Mouse (Mus musculus): ENCODE data around the gene Tll2. TPM values are rescaled to one million over a fixed set of nuclear protein-coding genes. Genes with fewer than 3 reads are reported as not detected.

Gene Tll2
- polyA plus RNA-seq (2015; fragmentation: Nextera tagmentation; extraction: Ambion mirVana): not detected in 2 replicates

DNA sequence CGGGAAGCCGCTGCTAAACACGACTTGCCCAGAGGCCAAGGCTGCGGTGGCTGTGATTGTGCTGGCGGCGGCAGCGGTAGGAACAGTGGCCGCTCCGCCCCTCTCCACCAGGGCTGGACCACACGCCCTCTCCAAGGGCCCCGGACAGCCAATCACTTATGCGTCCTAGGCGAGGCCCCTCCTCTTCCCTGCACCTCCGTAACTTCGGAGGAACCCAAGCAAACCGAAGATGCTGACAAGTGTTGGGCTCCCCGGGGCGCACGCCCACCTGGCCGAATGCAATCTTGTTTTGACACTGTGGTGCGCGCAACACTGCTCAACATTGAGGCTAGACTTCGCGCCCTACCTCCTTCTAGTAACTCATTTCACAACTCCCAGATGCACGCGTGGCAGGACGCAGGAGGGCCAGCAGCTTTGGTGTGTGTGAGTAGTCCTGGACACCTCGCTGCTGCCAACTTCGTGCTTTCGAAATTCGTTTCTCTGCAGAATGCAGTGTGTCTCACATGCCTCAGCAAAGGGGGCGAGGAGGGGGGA is at the start of gene Tll2:
Gene Tll2, minus strand, starts transcription at position 25 of the 534 bp plus-strand sequence.
- peak within 1 kb of the TSS; percentile 40 for H3K9ac ChIP-seq (ENCODE audit: low read length)
- H3K4me3 ChIP-seq (ENCODE audit: low read length): peak within 1 kb of the TSS; percentile 44
- H3K9me3 ChIP-seq (ENCODE audit: control insufficient read depth, low read length): no peaks in the 10 kb centered on the region
- peak within 1 kb of the TSS; percentile 82 for H3K4me2 ChIP-seq (ENCODE audit: low read depth, low read length)
- H3K36me3 ChIP-seq (ENCODE audit: control insufficient read depth, insufficient read depth, low read length): no peaks in the 10 kb centered on the region
- under 1% methylated on average over 32 of the region's 32 CpGs for WGBS
- H3K27ac ChIP-seq (ENCODE audit: low read length): no peak within 1 kb of the TSS
- H3K27me3 ChIP-seq (ENCODE audit: control insufficient read depth, insufficient read depth, low read depth, low read length): peaks cover 32% of the 10 kb centered on the region
- H3K4me1 ChIP-seq (replicated peaks; ENCODE audit: control insufficient read depth, insufficient read depth, low read length): peaks cover 18% of the 10 kb centered on the region
- ATAC-seq (ENCODE audit: low read depth): peak; percentile 98

DNA sequence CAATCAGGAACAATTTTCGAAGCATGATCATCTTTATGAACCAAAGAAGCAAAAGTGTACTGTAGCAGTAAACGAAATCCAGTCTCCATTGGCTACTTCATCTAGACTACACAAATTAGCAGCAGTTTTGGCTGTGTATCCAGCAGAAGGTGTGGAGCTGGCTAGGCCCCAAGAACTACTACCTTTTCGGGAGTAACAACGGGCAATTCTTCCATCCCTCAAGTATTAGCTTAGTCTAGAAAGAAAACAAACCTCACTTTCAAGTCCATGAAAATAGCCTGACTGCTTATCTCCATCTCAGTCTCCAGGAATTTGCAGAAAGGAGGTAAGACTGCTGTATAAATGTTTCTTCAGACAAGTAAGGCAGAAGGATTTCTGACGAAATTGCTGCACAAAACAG is 47.9 kb upstream of the Tll2 start:
- Histone ChIP-seq H3K4me1 (replicated peaks; ENCODE audit: control insufficient read depth, insufficient read depth, low read length) (no peaks in the 10 kb centered on the region; the same call in 1 of the 2 replicates), H3K27ac (ENCODE audit: low read length) (peak overlapping the region; percentile 49; the same call in 1 of the 2 replicates), H3K4me3 (ENCODE audit: low read length) (no peak overlapping the region), H3K36me3 (ENCODE audit: control insufficient read depth, insufficient read depth, low read length) (no peaks in the 10 kb centered on the region), H3K9ac (ENCODE audit: low read length) (no peak overlapping the region), H3K27me3 (ENCODE audit: control insufficient read depth, insufficient read depth, low read depth, low read length) (no peaks in the 10 kb centered on the region), H3K4me2 (ENCODE audit: low read depth, low read length) (no peak overlapping the region), H3K9me3 (ENCODE audit: control insufficient read depth, low read length) (no peaks in the 10 kb centered on the region)
- 54% methylated on average over 5 of the region's 5 CpGs for WGBS
- ATAC-seq (ENCODE audit: low read depth): peak; percentile 79

DNA sequence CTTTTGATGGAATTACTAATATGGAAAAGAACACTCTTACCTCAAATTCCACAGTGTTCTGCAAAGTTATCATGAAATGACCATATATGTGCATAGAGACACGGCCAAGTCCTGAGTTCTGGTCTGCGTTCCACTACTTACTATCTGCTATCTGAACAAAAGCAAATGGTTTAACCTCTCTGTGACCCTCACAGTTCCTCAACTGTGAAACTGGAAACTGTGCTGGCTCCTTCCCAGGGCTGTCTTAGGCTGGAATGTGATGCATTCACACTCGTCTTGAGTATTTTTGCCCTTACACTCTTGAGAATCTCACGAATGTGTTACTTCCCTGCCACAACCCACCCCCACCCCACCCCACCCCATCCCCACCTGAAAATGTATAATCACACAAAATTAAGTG is 42.3 kb upstream of the Tll2 start:
- no peaks in the 10 kb centered on the region; the same call in 1 of the 2 replicates for H3K4me1 ChIP-seq (replicated peaks; ENCODE audit: control insufficient read depth, insufficient read depth, low read length)
- WGBS: 22% methylated on average over 4 of the region's 4 CpGs
- 0 out of 2 replicates have a peak overlapping the region, but pooled peaks have one; percentile 28 for H3K27ac ChIP-seq (ENCODE audit: low read length)
- H3K4me3 ChIP-seq (ENCODE audit: low read length): no peak overlapping the region
- ATAC-seq (ENCODE audit: low read depth): peak; percentile 56; the same call in 1 of the 2 replicates
- H3K36me3 ChIP-seq (ENCODE audit: control insufficient read depth, insufficient read depth, low read length): peaks cover 8% of the 10 kb centered on the region; the same call in 1 of the 2 replicates
- H3K9ac ChIP-seq (ENCODE audit: low read length): no peak overlapping the region
- no peaks in the 10 kb centered on the region for H3K27me3 ChIP-seq (ENCODE audit: control insufficient read depth, insufficient read depth, low read depth, low read length)
- no peaks in the 10 kb centered on the region for H3K9me3 ChIP-seq (ENCODE audit: control insufficient read depth, low read length)
- no peak overlapping the region for H3K4me2 ChIP-seq (ENCODE audit: low read depth, low read length)

DNA sequence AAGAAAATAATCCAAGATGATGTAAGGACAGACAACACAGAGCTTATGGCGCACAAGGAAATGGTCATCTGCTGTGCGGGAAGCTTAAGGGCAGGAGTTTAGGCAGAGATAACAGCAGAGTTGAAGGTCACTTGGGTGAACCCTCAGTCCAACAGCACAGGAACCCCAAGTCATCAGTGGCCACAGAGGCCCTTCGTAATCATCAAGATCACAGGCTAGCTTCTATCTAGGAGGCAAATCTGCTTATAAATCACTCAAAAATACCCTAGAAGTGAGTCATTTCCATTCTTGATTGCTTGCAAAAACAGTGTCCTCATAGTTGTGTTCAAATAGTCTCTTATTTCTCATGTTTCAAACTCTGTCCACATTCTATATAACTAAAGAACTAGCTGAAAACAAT is 41.6 kb upstream of the Tll2 start:
- Histone ChIP-seq H3K27me3 (ENCODE audit: control insufficient read depth, insufficient read depth, low read depth, low read length) (no peaks in the 10 kb centered on the region), H3K9ac (ENCODE audit: low read length) (no peak overlapping the region), H3K36me3 (ENCODE audit: control insufficient read depth, insufficient read depth, low read length) (peaks cover 10% of the 10 kb centered on the region), H3K4me1 (replicated peaks; ENCODE audit: control insufficient read depth, insufficient read depth, low read length) (no peaks in the 10 kb centered on the region; the same call in 1 of the 2 replicates), H3K27ac (ENCODE audit: low read length) (no peak overlapping the region), H3K4me3 (ENCODE audit: low read length) (no peak overlapping the region), H3K4me2 (ENCODE audit: low read depth, low read length) (no peak overlapping the region), H3K9me3 (ENCODE audit: control insufficient read depth, low read length) (no peaks in the 10 kb centered on the region)
- 92% methylated on average over 3 of the region's 3 CpGs for whole genome bisulfite sequencing
- no peak for ATAC-seq (ENCODE audit: low read depth)

DNA sequence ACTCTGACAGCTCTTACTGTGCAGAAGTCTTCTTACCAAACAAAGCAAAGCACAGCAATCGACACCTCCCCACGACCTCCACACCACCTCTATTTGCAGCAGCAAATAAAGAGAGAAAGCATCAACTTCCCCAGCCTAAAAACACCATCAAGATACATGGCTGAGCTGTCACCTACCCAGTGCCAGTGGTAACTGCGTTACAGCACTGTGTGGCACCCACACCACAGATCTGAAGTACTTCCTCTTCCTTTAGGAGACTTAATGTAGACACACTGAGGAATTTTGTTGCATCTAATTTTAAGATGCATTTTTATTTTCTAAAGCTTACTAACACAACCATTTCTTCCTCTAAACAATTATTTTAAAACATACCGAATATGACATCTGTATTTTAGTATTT is 39.6 kb upstream of the Tll2 start:
- Histone ChIP-seq H3K9ac (ENCODE audit: low read length) (no peak overlapping the region), H3K9me3 (ENCODE audit: control insufficient read depth, low read length) (no peaks in the 10 kb centered on the region), H3K4me1 (replicated peaks; ENCODE audit: control insufficient read depth, insufficient read depth, low read length) (no peaks in the 10 kb centered on the region; the same call in 1 of the 2 replicates), H3K27ac (ENCODE audit: low read length) (no peak overlapping the region), H3K36me3 (ENCODE audit: control insufficient read depth, insufficient read depth, low read length) (peaks cover 16% of the 10 kb centered on the region), H3K27me3 (ENCODE audit: control insufficient read depth, insufficient read depth, low read depth, low read length) (no peaks in the 10 kb centered on the region), H3K4me3 (ENCODE audit: low read length) (no peak overlapping the region), H3K4me2 (ENCODE audit: low read depth, low read length) (no peak overlapping the region)
- WGBS: 79% methylated on average over 4 of the region's 4 CpGs
- no peak for ATAC-seq (ENCODE audit: low read depth)

DNA sequence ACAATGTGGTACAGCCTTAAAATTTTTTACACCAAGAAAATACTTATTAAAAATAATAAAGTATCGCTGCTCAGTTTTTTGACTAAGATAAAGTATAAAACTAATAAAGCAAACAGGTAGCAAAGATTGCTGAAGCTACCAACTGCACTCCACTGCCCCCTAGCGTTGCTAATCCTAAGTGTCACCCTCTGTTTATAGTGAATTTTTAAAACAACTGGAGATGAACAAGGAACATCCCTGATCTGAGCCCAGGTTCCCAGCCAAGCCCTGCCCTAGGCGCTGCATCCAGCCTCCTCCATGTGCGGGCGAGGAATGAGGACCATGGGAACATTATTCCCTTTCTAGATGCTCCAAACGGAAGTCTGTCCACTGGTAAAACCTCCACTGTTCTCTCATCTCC is 37.9 kb upstream of the Tll2 start:
- no peak overlapping the region for H3K9ac ChIP-seq (ENCODE audit: low read length)
- no peak for ATAC-seq (ENCODE audit: low read depth)
- no peak overlapping the region for H3K4me3 ChIP-seq (ENCODE audit: low read length)
- H3K4me2 ChIP-seq (ENCODE audit: low read depth, low read length): no peak overlapping the region
- no peaks in the 10 kb centered on the region for H3K27me3 ChIP-seq (ENCODE audit: control insufficient read depth, insufficient read depth, low read depth, low read length)
- H3K27ac ChIP-seq (ENCODE audit: low read length): no peak overlapping the region
- no peaks in the 10 kb centered on the region for H3K4me1 ChIP-seq (replicated peaks; ENCODE audit: control insufficient read depth, insufficient read depth, low read length)
- WGBS: 61% methylated on average over 6 of the region's 6 CpGs
- H3K9me3 ChIP-seq (ENCODE audit: control insufficient read depth, low read length): no peaks in the 10 kb centered on the region
- peaks cover 24% of the 10 kb centered on the region for H3K36me3 ChIP-seq (ENCODE audit: control insufficient read depth, insufficient read depth, low read length)

DNA sequence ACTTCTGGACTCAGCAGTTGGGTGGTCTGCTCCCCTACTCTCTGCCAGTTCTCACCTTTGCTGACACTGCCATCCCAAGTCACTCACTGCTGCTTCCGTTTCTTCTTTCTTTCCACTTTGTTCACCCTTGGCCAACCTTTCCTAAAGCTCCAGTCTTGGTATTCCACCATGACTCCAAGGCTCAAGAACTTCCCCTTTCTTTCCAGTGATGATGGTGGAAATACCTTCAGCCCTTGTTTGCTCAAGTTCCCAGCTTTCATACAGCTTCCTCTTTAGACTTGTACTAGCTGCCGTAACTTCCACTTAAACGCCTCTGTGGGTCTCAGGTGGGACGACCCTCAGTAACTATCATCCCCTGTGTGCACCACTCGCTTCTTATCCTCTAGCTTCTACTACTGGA is 35.4 kb upstream of the Tll2 start:
- peaks cover 29% of the 10 kb centered on the region for H3K36me3 ChIP-seq (ENCODE audit: control insufficient read depth, insufficient read depth, low read length)
- H3K4me1 ChIP-seq (replicated peaks; ENCODE audit: control insufficient read depth, insufficient read depth, low read length): no peaks in the 10 kb centered on the region
- 87% methylated on average over 5 of the region's 5 CpGs for WGBS
- H3K4me2 ChIP-seq (ENCODE audit: low read depth, low read length): no peak overlapping the region
- no peak overlapping the region for H3K9ac ChIP-seq (ENCODE audit: low read length)
- ATAC-seq (ENCODE audit: low read depth): no peak
- no peak overlapping the region for H3K27ac ChIP-seq (ENCODE audit: low read length)
- H3K27me3 ChIP-seq (ENCODE audit: control insufficient read depth, insufficient read depth, low read depth, low read length): no peaks in the 10 kb centered on the region
- H3K4me3 ChIP-seq (ENCODE audit: low read length): no peak overlapping the region
- no peaks in the 10 kb centered on the region for H3K9me3 ChIP-seq (ENCODE audit: control insufficient read depth, low read length)

DNA sequence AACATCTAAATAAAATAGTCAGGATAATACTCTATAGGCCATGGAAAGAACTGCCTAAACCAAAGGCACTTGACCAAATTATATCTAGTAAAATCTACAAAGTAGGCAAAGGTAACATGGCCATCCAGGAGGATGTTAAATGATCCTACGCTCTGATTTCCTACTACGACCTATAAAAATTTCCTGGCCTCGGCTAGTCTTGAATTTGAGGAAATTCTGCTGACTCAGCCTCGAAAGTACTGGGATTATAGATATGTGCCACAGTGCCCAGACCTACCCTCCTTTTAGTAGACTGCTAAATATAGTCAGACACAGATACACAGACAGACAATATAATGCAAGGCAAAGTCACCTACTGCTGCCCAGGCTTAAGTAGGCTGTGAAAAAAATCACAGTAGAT is 27.1 kb upstream of the Tll2 start:
- Histone ChIP-seq H3K9ac (ENCODE audit: low read length) (no peak overlapping the region), H3K4me1 (replicated peaks; ENCODE audit: control insufficient read depth, insufficient read depth, low read length) (no peaks in the 10 kb centered on the region), H3K27me3 (ENCODE audit: control insufficient read depth, insufficient read depth, low read depth, low read length) (no peaks in the 10 kb centered on the region), H3K4me2 (ENCODE audit: low read depth, low read length) (no peak overlapping the region), H3K4me3 (ENCODE audit: low read length) (no peak overlapping the region), H3K36me3 (ENCODE audit: control insufficient read depth, insufficient read depth, low read length) (peaks cover 39% of the 10 kb centered on the region), H3K9me3 (ENCODE audit: control insufficient read depth, low read length) (no peaks in the 10 kb centered on the region), H3K27ac (ENCODE audit: low read length) (no peak overlapping the region)
- ATAC-seq (ENCODE audit: low read depth): no peak
- WGBS: 88% methylated on average over 4 of the region's 4 CpGs

DNA sequence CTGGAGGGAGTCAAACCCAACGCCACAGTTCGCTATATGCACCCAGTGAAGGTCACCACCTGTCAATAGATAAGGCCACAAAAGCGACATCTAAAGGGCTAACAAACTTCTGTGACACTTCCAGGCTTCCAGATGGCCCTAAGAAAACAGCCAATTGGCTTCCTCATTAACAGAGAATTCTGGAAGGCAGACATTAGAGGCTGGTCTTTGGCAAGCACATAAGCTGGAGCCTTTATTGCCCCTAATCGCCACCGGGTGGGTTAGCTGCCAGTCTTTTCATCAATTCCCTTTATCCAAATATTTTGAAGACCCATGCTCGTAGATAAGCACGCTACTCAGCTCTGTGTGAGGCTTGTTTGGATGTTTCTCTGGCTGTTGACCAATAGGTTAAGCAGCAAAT is 1.7 kb upstream of the Tll2 start:
- H3K27me3 ChIP-seq (ENCODE audit: control insufficient read depth, insufficient read depth, low read depth, low read length): peaks cover 32% of the 10 kb centered on the region
- H3K4me1 ChIP-seq (replicated peaks; ENCODE audit: control insufficient read depth, insufficient read depth, low read length): peaks cover 18% of the 10 kb centered on the region
- H3K9me3 ChIP-seq (ENCODE audit: control insufficient read depth, low read length): no peaks in the 10 kb centered on the region
- no peak overlapping the region for H3K9ac ChIP-seq (ENCODE audit: low read length)
- 18% methylated on average over 7 of the region's 7 CpGs for WGBS
- no peaks in the 10 kb centered on the region; the same call in 1 of the 2 replicates for H3K36me3 ChIP-seq (ENCODE audit: control insufficient read depth, insufficient read depth, low read length)
- no peak overlapping the region for H3K27ac ChIP-seq (ENCODE audit: low read length)
- H3K4me2 ChIP-seq (ENCODE audit: low read depth, low read length): no peak overlapping the region
- no peak for ATAC-seq (ENCODE audit: low read depth)
- H3K4me3 ChIP-seq (ENCODE audit: low read length): no peak overlapping the region
